Mouse (Mus musculus) layer of hippocampus, postnatal 10 days (tissue): ENCODE results near the gene Dera. TPM values are rescaled to one million over a fixed set of nuclear protein-coding genes. Genes with fewer than 3 reads are reported as not detected.

ENCODE experiments used
- DNase-seq, 2 experiments: peaks; one replicate each; pipeline ENCODE4 v3.0.0; 2021; ENCODE audit warnings: low spot score in 2 of 2
- total RNA-seq, 2 experiments: library from RNA; stranded (reverse); gene quantifications; 2 replicates each; pipeline ENCODE4 v1.2.3; 2021

The Dera gene
- total RNA-seq, 2 experiments from 2014 or later, result 14.4 to 17.5 TPM

- DNase-seq, result no peak
Measured at GRCm38 (mm10) chr6:137804606-137805005, 50.3 kb downstream of the Dera start.

- DNase-seq, result no peak
Measured at GRCm38 (mm10) chr6:137806342-137806741, 52.0 kb downstream of the Dera start.

GRCm38 (mm10) chr6:137806806-137807205, 52.5 kb downstream of the Dera start:
- no peak for DNase-seq

- no peak for DNase-seq
Measured at GRCm38 (mm10) chr6:137807296-137807695, 53.0 kb downstream of the Dera start.

GRCm38 (mm10) chr6:137808706-137809105, 54.4 kb downstream of the Dera start:
- DNase-seq, result no peak

- no peak for DNase-seq
Measured at GRCm38 (mm10) chr6:137810136-137810535, 55.8 kb downstream of the Dera start.

- no peak for DNase-seq
Measured at GRCm38 (mm10) chr6:137814006-137814405, 59.7 kb downstream of the Dera start.

GRCm38 (mm10) chr6:137816508-137816907, 62.2 kb downstream of the Dera start:
- no peak for DNase-seq

GRCm38 (mm10) chr6:137822550-137822949, 68.2 kb downstream of the Dera start:
- no peak for DNase-seq

GRCm38 (mm10) chr6:137824046-137825021, 70.0 kb downstream of the Dera start:
- DNase-seq, result no peak

- no peak for DNase-seq
Measured at GRCm38 (mm10) chr6:137825022-137825613, 70.8 kb downstream of the Dera start.

- DNase-seq, result no peak
Measured at GRCm38 (mm10) chr6:137829056-137829776, 74.9 kb downstream of the Dera start.

GRCm38 (mm10) chr6:137836799-137837198, 82.5 kb downstream of the Dera start:
- no peak for DNase-seq

- no peak for DNase-seq
Measured at GRCm38 (mm10) chr6:137843337-137843736, 89.0 kb downstream of the Dera start.

- DNase-seq, result peak in 1 of 2 experiments; percentile 6
Measured at GRCm38 (mm10) chr6:137857198-137858194, 103.2 kb downstream of the Dera start.

GRCm38 (mm10) chr6:137869903-137870580, 115.7 kb downstream of the Dera start:
- DNase-seq, result peak; percentile 13 to 22

- DNase-seq, result peak; percentile 16 to 39
Measured at GRCm38 (mm10) chr6:137870667-137871066, 116.3 kb downstream of the Dera start.

- peak; percentile 79 to 80 for DNase-seq
Measured at GRCm38 (mm10) chr6:137872055-137872735, 117.8 kb downstream of the Dera start.
